Mouse (Mus musculus) hindbrain, postnatal 0 days (tissue): ENCODE measurements around the gene Dlx6. TPM values are rescaled to one million over a fixed set of nuclear protein-coding genes. Genes with fewer than 3 reads are reported as not detected.

Experiments used
- ATAC-seq: fragments of 200-750 bp; cut with Nextera tagmentation; 2 replicates; pipeline ENCODE4 v1.8.0; 2017; ENCODE audit warnings: mild to moderate bottlenecking, moderate TSS enrichment, moderate library complexity
- DNase-seq: peaks from one replicate; pipeline ENCODE4 v3.0.0-alpha.2; 2015; ENCODE audit warnings: low spot score
- H3K27ac ChIP-seq: fragments of 300-500 bp; sonication (generic); 2 replicates; pipeline ENCODE4 v1.5.1; 2014; ENCODE audit warnings: mild to moderate bottlenecking
- H3K27me3 ChIP-seq: fragments of 300-500 bp; sonication (generic); 2 replicates; pipeline ENCODE4 v1.6.1; 2014; ENCODE audit warnings: low read length, mixed read lengths; ENCODE audit not compliant: insufficient read depth
- H3K36me3 ChIP-seq: fragments of 300-500 bp; sonication (generic); 2 replicates; pipeline ENCODE4 v1.6.1; 2014; ENCODE audit warnings: low read length, mixed read lengths; ENCODE audit not compliant: insufficient read depth
- H3K4me1 ChIP-seq: fragments of 300-500 bp; sonication (generic); 2 replicates; pipeline ENCODE4 v1.6.1; 2014; ENCODE audit warnings: antibody characterized with exemption, low read length, mixed read lengths; ENCODE audit not compliant: insufficient read depth
- H3K4me2 ChIP-seq: fragments of 300-500 bp; sonication (generic); 2 replicates; pipeline ENCODE4 v1.6.1; 2014; ENCODE audit warnings: low read depth, mild to moderate bottlenecking, low read length, moderate library complexity, mixed read lengths
- H3K4me3 ChIP-seq: fragments of 300-500 bp; sonication (generic); 2 replicates; pipeline ENCODE4 v1.5.1; 2014; ENCODE audit warnings: low read length
- H3K9ac ChIP-seq: fragments of 300-500 bp; sonication (generic); replicated peaks from 2 replicates; pipeline ENCODE4 v1.6.1; 2014; ENCODE audit warnings: mild to moderate bottlenecking, low read length, moderate library complexity, mixed read lengths
- H3K9me3 ChIP-seq: fragments of 300-500 bp; sonication (generic); 2 replicates; pipeline ENCODE4 v1.6.1; 2016; ENCODE audit warnings: low read length, mixed read lengths
- CTCF ChIP-seq: IDR thresholded peaks from 2 replicates; pipeline ENCODE4 v1.5.1; 2016; ENCODE audit warnings: antibody characterized with exemption, control low read depth, low read depth
- WGBS: fragments of 180-500 bp; shearing (Covaris S2); extraction: QIAGEN DNeasy Blood & Tissue Kit; methylation state at CpG from one replicate; pipeline ENCODE4 v1.1.7; 2014; 5-methylcytosine and 5-hydroxymethylcytosine counted together
- polyA plus RNA-seq: library from polyadenylated mRNA; unstranded; fragments of >200 nt; fragmentation: Nextera tagmentation; extraction: Ambion mirVana; gene quantifications from 2 replicates; pipeline ENCODE4 v1.2.1, GENCODE M21; 2015
- total RNA-seq: library from RNA; depleted of rRNA; stranded (reverse); fragments of >200 nt; gene quantifications from 2 replicates; pipeline ENCODE4 v1.2.3, GENCODE M21; 2014; rRNA removed

Dlx6 gene
- total and polyA plus RNA-seq, 2 experiments from 2014 or later = not detected

DNA sequence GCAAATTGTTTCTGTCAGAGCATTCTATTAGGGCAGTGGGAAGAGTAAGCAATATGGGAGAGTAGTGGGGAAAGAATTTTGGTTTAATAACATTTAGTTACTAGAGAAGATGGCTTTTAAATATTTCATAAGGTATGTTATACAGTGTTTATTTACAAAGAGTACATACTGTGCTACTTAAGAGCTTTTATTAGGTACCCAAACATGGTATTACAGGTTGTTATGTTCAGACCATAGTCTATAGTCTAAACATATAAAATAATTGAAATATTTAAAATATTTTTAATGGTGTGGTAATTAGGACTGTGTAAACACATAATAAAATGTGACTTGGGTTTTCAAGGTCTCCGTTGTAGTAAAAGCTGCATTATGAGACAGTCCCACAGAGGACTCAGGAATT lies 51.2 kb downstream of the Dlx6 start:
- Histone ChIP-seq H3K9me3 (no peaks in the 10 kb centered on the region), H3K4me2 (no peak overlapping the region), H3K27me3 (no peaks in the 10 kb centered on the region), H3K4me3 (no peak overlapping the region), H3K9ac (no peak overlapping the region), H3K36me3 (no peaks in the 10 kb centered on the region), H3K4me1 (no peaks in the 10 kb centered on the region), H3K27ac (no peak overlapping the region)
- WGBS = 89% methylated on average over 1 of the region's 1 CpGs
- ATAC-seq = no peak
- TF ChIP-seq CTCF = no peak
- DNase-seq = no peak

DNA sequence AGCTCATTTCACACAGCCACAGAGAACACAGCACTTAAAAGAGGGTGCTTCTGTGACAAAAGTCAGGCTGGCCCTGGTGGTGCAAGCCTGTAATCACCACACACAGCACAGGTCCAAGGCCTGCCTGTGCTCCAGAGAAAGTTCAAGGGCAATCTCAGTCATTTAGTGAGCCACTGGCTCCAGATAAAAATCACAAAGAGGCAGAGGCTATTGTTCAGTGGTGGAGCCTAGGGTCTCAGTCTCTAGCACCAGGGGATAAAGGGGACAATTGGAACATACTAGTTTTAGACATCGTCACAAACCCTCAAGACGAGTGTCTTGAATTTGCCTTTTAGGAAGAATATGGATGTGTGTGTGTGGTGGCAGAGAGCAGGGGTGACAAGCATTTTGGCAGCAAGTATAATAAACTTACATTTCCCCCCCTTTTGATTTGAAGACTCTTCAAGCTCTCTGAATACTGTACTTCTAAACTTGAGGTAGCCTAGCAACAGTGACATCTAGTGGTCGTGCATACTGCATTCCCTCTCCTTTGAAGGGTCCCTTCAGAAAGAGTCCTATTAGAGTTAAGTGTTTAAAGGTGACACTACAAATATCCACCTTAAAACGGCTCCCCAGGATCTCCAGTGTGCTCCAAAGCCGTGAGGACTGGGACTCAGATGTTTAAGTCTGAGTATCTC lies 51.9 kb downstream of the Dlx6 start:
- 31% methylated on average over 5 of the region's 5 CpGs for WGBS
- no peaks in the 10 kb centered on the region for H3K36me3 ChIP-seq
- no peak overlapping the region for H3K4me3 ChIP-seq
- H3K27me3 ChIP-seq = no peaks in the 10 kb centered on the region
- H3K27ac ChIP-seq = no peak overlapping the region
- ATAC-seq (peak; percentile 59), DNase-seq (peak; percentile 78)
- peak; percentile 77 for TF ChIP-seq CTCF
- no peak overlapping the region for H3K9ac ChIP-seq
- no peaks in the 10 kb centered on the region for H3K4me1 ChIP-seq
- no peaks in the 10 kb centered on the region for H3K9me3 ChIP-seq
- H3K4me2 ChIP-seq = no peak overlapping the region

DNA sequence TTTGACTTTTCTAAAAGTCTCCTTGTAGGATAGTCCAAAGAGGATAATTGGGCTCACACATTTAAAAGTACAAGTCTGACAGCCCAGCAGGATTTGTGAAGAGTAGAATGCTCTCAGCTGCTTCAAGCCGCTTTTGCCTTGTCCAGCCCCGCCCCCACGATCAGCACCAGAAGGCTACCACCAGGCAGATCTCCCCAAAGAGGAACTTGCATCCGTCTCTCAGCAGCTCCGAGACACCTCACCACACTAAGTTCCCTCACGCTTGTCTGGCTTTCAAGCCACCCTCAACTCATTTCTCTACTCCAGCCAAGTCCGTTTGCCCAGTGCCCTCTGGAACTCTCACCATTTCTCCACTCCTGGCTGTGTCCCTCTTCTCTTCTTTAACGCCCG lies 52.4 kb downstream of the Dlx6 start:
- Histone ChIP-seq H3K36me3 (no peaks in the 10 kb centered on the region), H3K4me2 (no peak overlapping the region), H3K9ac (no peak overlapping the region), H3K4me1 (no peaks in the 10 kb centered on the region), H3K4me3 (no peak overlapping the region), H3K9me3 (no peaks in the 10 kb centered on the region), H3K27me3 (no peaks in the 10 kb centered on the region), H3K27ac (no peak overlapping the region)
- ATAC-seq (no peak), DNase-seq (no peak)
- 51% methylated on average over 9 of the region's 9 CpGs for WGBS
- no peak for TF ChIP-seq CTCF

DNA sequence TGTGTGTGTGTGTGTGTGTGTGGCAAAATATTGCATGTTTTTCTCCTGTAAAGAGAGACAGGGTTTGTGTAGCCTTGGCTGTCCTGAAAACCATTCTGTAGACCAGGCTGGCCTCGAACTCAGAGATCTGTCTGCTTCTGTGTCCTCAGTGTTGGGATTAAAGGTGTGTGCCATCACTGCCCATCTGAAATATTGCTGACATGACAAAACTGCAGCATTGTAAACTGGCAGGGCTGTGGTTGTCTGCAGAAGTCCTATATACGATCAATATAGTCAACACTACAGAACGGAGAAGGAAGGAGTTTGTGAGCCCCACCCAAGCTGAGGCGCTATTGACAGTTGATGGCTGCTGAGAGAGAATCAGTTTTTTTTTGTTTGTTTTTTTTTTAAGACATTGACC lies 54.2 kb downstream of the Dlx6 start:
- Histone ChIP-seq H3K27ac (no peak overlapping the region), H3K4me2 (no peak overlapping the region), H3K36me3 (no peaks in the 10 kb centered on the region), H3K9me3 (no peaks in the 10 kb centered on the region), H3K4me1 (no peaks in the 10 kb centered on the region), H3K4me3 (no peak overlapping the region), H3K9ac (no peak overlapping the region), H3K27me3 (no peaks in the 10 kb centered on the region)
- no peak for DNase-seq
- ATAC-seq = no peak
- no peak for TF ChIP-seq CTCF
- WGBS = 94% methylated on average over 4 of the region's 4 CpGs

Other genes with a start within 250 kb of the Dlx6 start
- gene Dlx5, start 18.8 kb downstream of the Dlx6 start, total RNA-seq = not detected in 2 replicates
- 0.16 TPM in 1 of 2 replicates, not detected in the other for gene Dlx5, start 18.8 kb downstream of the Dlx6 start, polyA plus RNA-seq
- 2.9 and 4.6 TPM in 2 replicates for gene Sdhaf3, start 92.7 kb downstream of the Dlx6 start, total RNA-seq
- 5.5 and 5.7 TPM in 2 replicates for gene Sdhaf3, start 92.7 kb downstream of the Dlx6 start, polyA plus RNA-seq